In the genomic region with DNA sequence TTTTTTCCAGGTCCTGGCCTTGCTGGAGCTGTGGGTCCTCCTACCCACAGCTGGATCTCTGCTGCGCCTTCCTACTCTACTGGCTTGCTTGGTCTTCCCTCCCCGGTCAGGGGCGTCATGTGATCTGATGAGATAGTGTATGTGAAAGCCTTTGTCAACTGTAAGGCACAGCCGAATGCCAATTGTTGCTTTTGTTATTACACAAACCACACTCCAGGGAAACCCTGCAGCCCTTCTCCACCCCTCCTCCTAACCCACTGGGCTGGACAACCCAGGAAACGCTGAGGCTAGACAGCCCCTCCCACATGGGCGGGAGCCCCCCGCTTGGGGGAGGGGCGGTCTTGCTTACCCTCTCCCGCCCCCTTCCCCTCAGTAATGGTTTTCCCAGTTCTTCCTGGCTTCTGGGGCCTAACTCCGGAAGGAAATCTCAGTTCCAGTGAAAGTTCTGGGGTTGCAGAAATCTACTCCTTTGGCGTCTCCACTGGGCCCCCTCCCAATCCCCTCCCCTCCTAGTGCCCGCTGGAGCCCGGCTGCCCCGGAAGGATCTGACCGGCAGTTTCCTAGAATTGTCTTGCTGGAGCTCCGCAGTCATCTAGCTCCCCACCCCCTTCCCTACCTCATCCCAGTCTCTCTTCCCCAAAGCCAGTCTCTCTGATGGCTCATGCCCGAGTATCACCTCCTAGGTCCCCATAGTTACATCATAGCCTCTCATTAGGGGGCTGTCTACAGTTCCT, we compare ENCODE assay signal across 9 mouse cellular contexts. TPM values are rescaled to one million over a fixed set of nuclear protein-coding genes. Genes with fewer than 3 reads are reported as not detected.
A peak's percentile ranks its signal among the peaks of the same experiment; 100 is the strongest.
DNase-seq lines count a peak whose midpoint lies in the region; ATAC-seq lines count a peak whose summit lies in the region.
"Had no signal": no experiment of that assay in that cellular context is flagged by ENCODE, and none has a peak within 500 bp of the region (broad histone marks: within the 10 kb centered on the region; RNA-seq: fewer than 3 reads in every experiment).

No protein-coding gene starts in this region.

- peak; percentile 93 for DNase-seq in WW6 (ENCODE audit: low read depth, low spot score)
- peak; percentile 21 to 23 for DNase-seq in cerebellum, postnatal 36 days
- DNase-seq in gastrocnemius, adult 8-10 months (ENCODE audit: low spot score in 2 of 2) = peak; percentile 86 to 87
- peak; percentile 72 for DNase-seq in left cerebral cortex, adult 11 months (ENCODE audit: low spot score)
- DNase-seq in lung, postnatal 25 days (ENCODE audit: low spot score) = peak; percentile 93
- peak; percentile 53 for DNase-seq in right cerebral cortex, adult 18-20 months

- WGBS in hindbrain, embryonic 16.5 days = under 1% methylated on average over 17 of the region's 17 CpGs

- peak overlapping the region; percentile 50 for H3K9ac ChIP-seq in hindbrain, embryonic 16.5 days (ENCODE audit: low read depth, low read length)

- ATAC-seq in hindbrain, embryonic 16.5 days = peak; percentile 95
- no peak for ATAC-seq in erythroid progenitor cell, adult 5-6 weeks (replicated peaks; ENCODE audit: low FRiP score, poor library complexity, severe bottlenecking)

- H3K36me3 ChIP-seq in hindbrain, embryonic 16.5 days (ENCODE audit: control insufficient read depth, insufficient read depth, low read length) = no peaks in the 10 kb centered on the region

- no peaks in the 10 kb centered on the region for H3K27me3 ChIP-seq in hindbrain, embryonic 16.5 days (replicated peaks; ENCODE audit: control insufficient read depth, insufficient read depth, low read length)

- peak overlapping the region; percentile 65 for H3K4me2 ChIP-seq in hindbrain, embryonic 16.5 days (ENCODE audit: low read length)

- peaks cover 15% of the 10 kb centered on the region for H3K4me1 ChIP-seq in hindbrain, embryonic 16.5 days (ENCODE audit: control insufficient read depth, insufficient read depth, low read depth, low read length)

- H3K9me3 ChIP-seq in hindbrain, embryonic 16.5 days (ENCODE audit: control insufficient read depth, low read length) = no peaks in the 10 kb centered on the region

- peak overlapping the region; percentile 80 for H3K27ac ChIP-seq in hindbrain, embryonic 16.5 days (ENCODE audit: low read depth, low read length)

- peak overlapping the region; percentile 34 for H3K4me3 ChIP-seq in hindbrain, embryonic 16.5 days (ENCODE audit: low read length)

RNA-seq across cellular contexts. Expression of gene Ints3, which starts 13.1 kb away (rescaled TPM):
- total RNA-seq in gastrocnemius, adult 8-10 months (2022) = 10 to 100 TPM; 14.0 to 16.8 (median 14.8) TPM
- 27.8 and 30.3 TPM in 2 replicates for polyA plus RNA-seq in hindbrain, embryonic 16.5 days (2015; fragmentation: Nextera tagmentation; extraction: Ambion mirVana)
- total RNA-seq in erythroid progenitor cell, adult 5-6 weeks (2015; ENCODE audit: low replicate concordance) = 6.7 and 12.6 TPM in 2 replicates
- 13.2 and 18.2 TPM in 2 replicates for total RNA-seq in erythroid progenitor cell, adult 5-6 weeks (2017; ENCODE audit: low replicate concordance)

RNA-seq across cellular contexts. Expression of gene Npr1, which starts 19.1 kb away (rescaled TPM):
- total RNA-seq in gastrocnemius, adult 8-10 months (2022) = 1 to 10 TPM; 3.8 to 6.9 (median 6.1) TPM
- 3.1 and 3.2 TPM in 2 replicates for polyA plus RNA-seq in hindbrain, embryonic 16.5 days (2015; fragmentation: Nextera tagmentation; extraction: Ambion mirVana)
- total RNA-seq in erythroid progenitor cell, adult 5-6 weeks (2015; ENCODE audit: low replicate concordance) = not detected in 2 replicates
- total RNA-seq in erythroid progenitor cell, adult 5-6 weeks (2017; ENCODE audit: low replicate concordance) = not detected in 2 replicates
- total RNA-seq: neutrophil, adult 5-6 weeks had no signal

RNA-seq across cellular contexts. Expression of gene Ilf2, which starts 29.4 kb away (rescaled TPM):
- total RNA-seq in gastrocnemius, adult 8-10 months (2022) = 10 to 100 TPM; 24.4 to 33.4 (median 26.9) TPM
- polyA plus RNA-seq in hindbrain, embryonic 16.5 days (2015; fragmentation: Nextera tagmentation; extraction: Ambion mirVana) = 224 and 229 TPM in 2 replicates
- total RNA-seq in erythroid progenitor cell, adult 5-6 weeks (2015; ENCODE audit: low replicate concordance) = 61.6 and 86.5 TPM in 2 replicates
- total RNA-seq in erythroid progenitor cell, adult 5-6 weeks (2017; ENCODE audit: low replicate concordance) = 93.7 and 150 TPM in 2 replicates

RNA-seq across cellular contexts. Expression of gene Snapin, which starts 44.3 kb away (rescaled TPM):
- total RNA-seq in gastrocnemius, adult 8-10 months (2022) = 10 to 100 TPM; 77.7 to 93.9 (median 78.5) TPM
- polyA plus RNA-seq in hindbrain, embryonic 16.5 days (2015; fragmentation: Nextera tagmentation; extraction: Ambion mirVana) = 96.8 and 98.1 TPM in 2 replicates
- 11.3 and 17.7 TPM in 2 replicates for total RNA-seq in erythroid progenitor cell, adult 5-6 weeks (2015; ENCODE audit: low replicate concordance)
- 13.1 and 16.4 TPM in 2 replicates for total RNA-seq in erythroid progenitor cell, adult 5-6 weeks (2017; ENCODE audit: low replicate concordance)

RNA-seq across cellular contexts. Expression of gene Slc27a3, which starts 56.8 kb away (rescaled TPM):
- total RNA-seq in gastrocnemius, adult 8-10 months (2022) = 1 to 10 TPM in 2 of 4 experiments, under 1 TPM in 2; 0.65 to 1.1 (median 0.96) TPM
- 30.1 and 30.8 TPM in 2 replicates for polyA plus RNA-seq in hindbrain, embryonic 16.5 days (2015; fragmentation: Nextera tagmentation; extraction: Ambion mirVana)
- not detected in 2 replicates for total RNA-seq in erythroid progenitor cell, adult 5-6 weeks (2015; ENCODE audit: low replicate concordance)
- 1.0 TPM in 1 of 2 replicates, not detected in the other for total RNA-seq in erythroid progenitor cell, adult 5-6 weeks (2017; ENCODE audit: low replicate concordance)

Comparison
In these comparisons a context has a peak if more than half of its experiments do, and no peak if none do; other contexts are left out.
1. DNase-seq: peak in every context shown above with its lines; median percentile 93 in WW6; 93 in lung, postnatal 25 days; 86 in gastrocnemius, adult 8-10 months; 72 in left cerebral cortex, adult 11 months; 53 in right cerebral cortex, adult 18-20 months; 22 in cerebellum, postnatal 36 days.
2. RNA of gene Npr1, which starts 19.1 kb away (total RNA-seq): 3.8 to 6.9 TPM in gastrocnemius, adult 8-10 months; not detected in erythroid progenitor cell, adult 5-6 weeks; every median in the first group is over 4 times any median in the second.